Mouse (Mus musculus): ENCODE results near the gene Wfdc5.

Gene Wfdc5

GRCm38 (mm10) chr2:164174649-164175395 lies 7.7 kb downstream of the Wfdc5 start:
- no peak for DNase-seq (ENCODE audit: low spot score in 2 of 2)

- DNase-seq (ENCODE audit: low spot score in 2 of 2), result no peak
Measured at GRCm38 (mm10) chr2:164173394-164173793, 9.1 kb downstream of the Wfdc5 start.

DNA sequence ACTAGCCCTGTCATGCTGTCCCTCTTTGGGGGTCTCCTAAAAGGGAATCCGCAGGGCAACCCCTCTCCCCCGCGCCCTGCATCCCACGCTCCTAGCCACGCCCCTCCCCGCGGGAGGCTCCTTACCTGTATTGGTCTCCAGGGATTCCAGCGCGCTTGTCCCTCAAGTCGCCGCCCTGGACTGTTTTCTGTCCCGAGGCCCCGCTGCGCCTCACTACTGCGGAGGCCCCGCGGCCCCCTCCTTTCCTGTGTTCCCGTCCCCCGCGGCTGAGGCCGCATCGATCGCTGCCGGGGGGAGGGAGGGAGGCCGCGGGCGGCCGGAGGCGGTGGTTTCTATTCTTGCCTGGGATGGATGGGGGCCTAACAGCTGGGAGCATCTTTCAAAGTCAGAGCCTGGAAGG lies 11.6 kb downstream of the Wfdc5 start, which contains the start of gene Kcns1:
Kcns1 (minus strand) TSS at position 212 of the 400 bp plus-strand sequence.
- no peak for DNase-seq (ENCODE audit: low spot score in 2 of 2)

- no peak for DNase-seq (ENCODE audit: low spot score in 2 of 2)
Measured at GRCm38 (mm10) chr2:164170326-164170725, 12.2 kb downstream of the Wfdc5 start.

- no peak for DNase-seq (ENCODE audit: low spot score in 2 of 2)
Measured at GRCm38 (mm10) chr2:164168571-164168946, 14.0 kb downstream of the Wfdc5 start.

- no peak for DNase-seq (ENCODE audit: low spot score in 2 of 2)
Measured at GRCm38 (mm10) chr2:164167752-164168570, 14.6 kb downstream of the Wfdc5 start.

GRCm38 (mm10) chr2:164164941-164165340 lies 17.6 kb downstream of the Wfdc5 start:
- DNase-seq (ENCODE audit: low spot score in 2 of 2), result no peak

- DNase-seq (ENCODE audit: low spot score in 2 of 2), result no peak
Measured at GRCm38 (mm10) chr2:164161515-164162055, 21.0 kb downstream of the Wfdc5 start.

DNA sequence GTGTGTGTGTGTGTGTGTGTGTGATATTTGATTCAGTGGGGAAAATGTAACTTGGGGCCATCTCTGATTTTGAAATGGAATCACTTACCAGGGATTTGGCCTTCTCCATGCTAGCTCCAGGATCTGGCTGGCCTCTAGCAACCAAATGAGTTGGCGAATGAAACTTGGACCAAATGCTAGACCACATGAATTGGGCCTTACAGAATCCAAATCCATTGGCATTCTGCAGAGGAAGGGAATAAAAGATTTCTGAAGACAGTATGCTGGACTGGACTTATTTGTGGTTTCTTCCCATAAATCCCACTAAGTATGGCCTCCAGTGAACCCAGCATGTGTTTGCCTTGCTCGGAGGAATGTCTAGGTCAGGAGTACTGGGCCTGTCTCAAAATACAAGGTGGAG lies 23.7 kb downstream of the Wfdc5 start:
- no peak for DNase-seq (ENCODE audit: low spot score in 2 of 2)

DNA sequence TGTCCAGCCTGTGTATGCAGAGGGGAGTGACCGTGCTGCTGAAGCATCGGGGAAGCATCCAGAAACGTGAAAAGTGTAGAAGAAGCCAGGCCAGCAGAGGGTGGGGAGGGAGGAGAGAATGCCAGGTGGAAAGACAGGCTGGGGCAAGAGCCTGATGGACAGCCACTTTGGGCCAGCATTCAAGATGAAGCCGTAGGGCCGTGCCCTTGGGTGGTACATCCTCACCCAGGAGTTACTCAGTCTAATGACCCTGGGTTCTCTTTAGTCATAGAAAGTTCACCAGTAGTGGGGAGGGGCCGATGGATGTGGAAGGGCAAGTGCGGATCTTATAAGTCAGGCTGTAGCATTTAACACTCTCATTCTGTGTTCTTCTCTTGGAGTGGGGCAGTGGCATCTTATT lies 26.4 kb downstream of the Wfdc5 start:
- DNase-seq (ENCODE audit: low spot score in 2 of 2), result no peak

GRCm38 (mm10) chr2:164154007-164154406 lies 28.5 kb downstream of the Wfdc5 start:
- DNase-seq (ENCODE audit: low spot score in 2 of 2), result no peak

GRCm38 (mm10) chr2:164152341-164152740 lies 30.2 kb downstream of the Wfdc5 start:
- DNase-seq (ENCODE audit: low spot score in 2 of 2), result no peak

GRCm38 (mm10) chr2:164150086-164150760 lies 32.3 kb downstream of the Wfdc5 start:
- DNase-seq (ENCODE audit: low spot score in 2 of 2), result no peak

DNA sequence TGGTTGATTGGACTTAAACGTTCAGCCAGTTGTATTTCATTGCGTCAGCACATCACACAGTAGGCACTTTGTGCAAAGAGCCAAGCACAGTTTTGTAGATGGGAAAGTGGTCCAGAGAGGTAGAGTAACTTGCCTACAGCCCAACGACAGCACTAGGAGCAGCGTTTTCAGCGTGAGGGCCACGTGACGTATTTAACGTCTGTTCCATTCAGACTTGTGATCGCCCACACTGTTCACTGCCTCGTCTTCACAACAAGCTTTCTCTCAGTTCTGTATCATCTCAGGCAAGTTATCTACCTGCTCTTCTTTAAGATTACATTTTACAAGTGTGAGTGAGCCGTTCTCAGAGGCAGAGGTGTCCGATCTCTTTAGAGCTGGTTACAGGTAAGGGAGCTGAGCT lies 36.0 kb downstream of the Wfdc5 start:
- DNase-seq (ENCODE audit: low spot score in 2 of 2), result no peak

- no peak for DNase-seq (ENCODE audit: low spot score in 2 of 2)
Measured at GRCm38 (mm10) chr2:164144541-164144940, 38.0 kb downstream of the Wfdc5 start.

DNA sequence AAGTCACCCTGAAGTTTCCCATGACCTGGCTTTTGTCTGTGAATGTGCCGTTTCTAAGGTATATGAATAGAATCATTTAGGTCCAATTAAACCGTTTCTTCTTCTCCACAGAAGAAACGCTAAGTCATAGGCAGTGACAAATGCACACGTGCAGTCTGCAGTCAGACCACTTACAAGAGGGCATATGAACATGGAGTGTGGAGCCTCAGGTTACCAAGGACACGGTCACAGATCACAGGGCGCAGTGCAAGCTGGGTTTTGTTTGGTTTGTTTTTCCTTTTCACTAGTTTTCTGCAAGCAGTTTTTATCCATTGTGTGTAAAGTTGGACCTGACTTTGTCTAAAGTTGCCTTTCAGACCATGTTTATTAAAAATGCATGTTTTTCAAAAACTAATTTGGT lies 38.5 kb downstream of the Wfdc5 start:
- no peak for DNase-seq (ENCODE audit: low spot score in 2 of 2)

DNA sequence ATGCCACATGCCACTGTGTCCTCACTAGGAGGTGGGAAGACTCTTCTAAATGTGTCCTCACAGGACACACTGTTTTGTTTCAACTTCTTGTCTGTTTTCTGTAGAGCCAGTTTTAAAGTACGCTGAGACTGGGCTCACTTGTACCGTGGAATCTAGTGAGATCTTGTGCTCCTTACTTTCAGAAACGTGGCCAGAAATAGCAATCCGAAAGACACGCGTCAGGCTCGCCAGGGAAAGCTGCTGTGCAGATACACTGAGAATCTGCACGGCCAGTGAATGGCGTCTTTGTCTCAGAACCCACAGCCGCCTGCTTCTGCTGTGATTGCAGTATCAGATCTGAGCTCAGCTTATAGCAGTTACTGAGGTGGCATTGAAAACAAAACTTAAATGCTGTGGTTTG lies 40.5 kb downstream of the Wfdc5 start:
- no peak for DNase-seq (ENCODE audit: low spot score in 2 of 2)

DNA sequence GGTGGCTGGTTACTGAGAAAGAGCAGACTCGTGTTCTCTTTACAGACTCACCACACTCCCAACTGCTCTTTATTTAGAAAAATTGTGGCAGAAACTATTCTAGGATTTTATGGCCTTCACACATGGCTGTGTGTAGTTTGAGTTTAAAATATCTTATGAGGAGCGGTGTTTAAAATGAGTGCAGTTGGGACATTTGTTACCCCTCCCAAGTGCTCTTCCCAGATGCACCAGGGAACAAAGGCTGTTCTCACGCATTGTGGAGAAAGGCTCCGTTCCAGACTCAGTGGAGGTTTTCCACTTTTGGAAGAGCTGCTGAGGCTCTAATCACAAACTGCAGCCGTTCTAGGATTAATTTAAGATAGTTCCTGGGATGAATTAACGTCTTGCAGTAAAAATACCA lies 44.8 kb downstream of the Wfdc5 start:
- DNase-seq (ENCODE audit: low spot score in 2 of 2), result no peak

DNA sequence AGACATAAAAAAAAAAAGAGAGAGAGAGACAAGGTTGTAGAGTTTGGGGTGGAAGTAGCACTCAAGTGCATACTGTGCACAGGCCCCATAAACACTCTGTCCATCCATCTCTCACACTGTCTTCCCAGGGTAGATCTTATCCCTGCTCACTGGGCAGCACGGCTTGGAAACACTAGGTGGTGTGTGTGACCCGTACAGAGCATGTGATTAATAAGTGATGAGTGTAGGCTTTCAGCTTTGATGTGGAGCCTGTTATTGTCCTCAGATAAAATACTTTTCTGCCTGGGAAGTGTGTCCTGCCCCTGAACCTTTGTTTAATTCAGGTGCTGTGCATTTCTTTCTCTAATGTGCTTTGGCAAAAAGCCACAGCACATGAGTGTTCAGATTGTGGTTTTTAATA lies 46.1 kb downstream of the Wfdc5 start:
- DNase-seq (ENCODE audit: low spot score in 2 of 2), result no peak

- DNase-seq (ENCODE audit: low spot score in 2 of 2), result no peak
Measured at GRCm38 (mm10) chr2:164135367-164135766, 47.2 kb downstream of the Wfdc5 start.

- no peak for DNase-seq (ENCODE audit: low spot score in 2 of 2)
Measured at GRCm38 (mm10) chr2:164134563-164134962, 48.0 kb downstream of the Wfdc5 start.

DNA sequence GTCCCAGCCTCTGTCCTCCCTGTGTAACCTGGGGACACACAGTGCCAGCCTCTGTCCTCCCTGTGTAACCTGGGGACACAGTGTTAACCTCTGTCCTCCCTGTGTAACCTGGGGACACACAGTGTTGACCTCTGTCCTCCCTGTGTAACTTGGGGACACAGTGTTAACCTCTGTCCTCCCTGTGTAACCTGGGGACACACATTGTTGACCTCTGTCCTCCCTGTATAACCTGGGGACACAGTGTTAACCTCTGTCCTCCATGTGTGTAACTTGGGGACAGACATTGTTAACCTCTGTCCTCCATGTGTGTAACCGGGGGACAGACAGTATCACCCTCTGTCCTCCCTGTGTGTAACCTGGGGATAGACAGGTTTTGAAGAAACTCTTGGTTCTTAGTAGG lies 51.0 kb downstream of the Wfdc5 start:
- DNase-seq (ENCODE audit: low spot score in 2 of 2), result no peak

Measured in spleen, postnatal 14 days (tissue).